Mouse (Mus musculus) spleen, postnatal 10 days (tissue): ENCODE measurements around the gene Med28.

Experiments
- DNase-seq, 2 experiments: peaks; one replicate each; pipeline ENCODE4 v3.0.0; 2021 to 2022; ENCODE audit warnings: low spot score in 2 of 2

The Med28 gene

GRCm38 (mm10) chr5:45512908-45513307 is 7.1 kb upstream of the Med28 start:
- DNase-seq: no peak

GRCm38 (mm10) chr5:45513511-45513910 is 6.5 kb upstream of the Med28 start:
- DNase-seq: no peak

- DNase-seq: no peak
These were observed 5.4 kb upstream of the Med28 start for GRCm38 (mm10) chr5:45514599-45514998.

DNA sequence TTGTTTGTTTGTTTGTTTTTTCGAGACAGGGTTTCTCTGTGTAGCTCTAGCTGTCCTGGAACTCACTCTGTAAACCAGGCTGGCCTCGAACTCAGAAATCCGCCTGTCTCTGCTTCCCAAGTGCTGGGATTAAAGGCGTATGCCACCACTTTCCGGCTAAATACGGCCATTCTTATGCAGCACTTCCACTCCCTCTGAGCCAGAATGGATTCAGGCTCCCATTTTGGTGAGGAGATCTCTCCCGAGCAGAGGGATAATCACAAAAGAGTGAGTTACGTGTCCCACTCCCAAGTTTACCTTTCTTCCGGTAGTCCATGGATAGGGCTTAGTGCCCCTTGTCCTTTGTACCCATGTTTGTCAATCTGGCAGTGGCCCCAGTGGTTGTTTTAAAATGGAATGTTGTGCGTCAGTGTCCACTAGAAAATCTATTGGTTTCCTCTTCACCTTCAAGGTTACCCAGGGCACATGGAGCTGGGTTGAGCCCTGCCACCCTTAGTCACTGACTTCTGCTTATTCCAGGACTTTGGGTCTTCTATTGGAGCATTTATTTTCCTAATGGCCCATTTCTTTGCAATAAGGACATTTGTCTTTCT is 4.8 kb upstream of the Med28 start:
- no peak for DNase-seq

- DNase-seq: no peak
These were observed 731 bp downstream of the Med28 start for GRCm38 (mm10) chr5:45520809-45521110.

- DNase-seq: no peak
These were observed 1.6 kb downstream of the Med28 start for GRCm38 (mm10) chr5:45521601-45522000.

- DNase-seq: no peak
These were observed 5.1 kb downstream of the Med28 start for GRCm38 (mm10) chr5:45525101-45525500.

DNA sequence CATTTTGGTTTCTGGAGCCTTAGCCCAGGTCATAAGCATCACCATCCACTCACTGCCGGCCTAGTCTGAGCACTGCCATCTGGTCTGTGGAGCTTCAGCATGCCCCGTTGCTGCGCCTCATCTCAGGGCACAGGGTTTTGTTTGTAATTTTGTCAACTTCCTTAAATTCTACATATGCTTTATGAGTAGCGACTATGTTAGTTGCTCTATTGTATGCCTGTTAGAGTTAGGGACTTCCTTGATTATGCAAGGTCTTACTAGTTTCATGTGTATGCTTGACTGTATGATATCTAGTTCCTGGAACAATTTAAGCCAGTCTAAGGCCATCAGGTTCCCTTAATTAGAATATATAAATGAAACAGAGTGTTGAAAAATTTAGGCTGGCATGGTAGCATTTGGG is 6.3 kb downstream of the Med28 start:
- no peak for DNase-seq

DNA sequence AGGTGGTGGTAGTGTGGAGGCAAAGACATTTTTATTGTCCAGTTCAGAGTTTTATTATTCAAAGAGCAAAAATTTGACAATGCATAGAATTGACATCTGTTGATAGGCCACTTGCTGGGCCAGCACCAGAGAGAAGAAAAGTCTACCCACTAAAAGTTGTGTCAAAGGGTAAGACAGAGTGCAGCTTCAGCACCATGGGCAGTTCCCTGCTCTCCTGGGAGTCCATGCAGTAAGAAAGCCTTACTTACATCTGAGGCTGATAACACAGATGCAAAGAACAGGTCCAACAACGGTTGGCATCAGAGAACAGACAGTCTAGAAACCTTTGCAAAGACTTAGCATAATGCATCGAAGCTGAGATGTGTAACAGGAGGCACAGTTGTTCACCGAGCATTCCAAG is 9.7 kb downstream of the Med28 start:
- peak in 1 of 2 experiments; percentile 37 for DNase-seq

DNA sequence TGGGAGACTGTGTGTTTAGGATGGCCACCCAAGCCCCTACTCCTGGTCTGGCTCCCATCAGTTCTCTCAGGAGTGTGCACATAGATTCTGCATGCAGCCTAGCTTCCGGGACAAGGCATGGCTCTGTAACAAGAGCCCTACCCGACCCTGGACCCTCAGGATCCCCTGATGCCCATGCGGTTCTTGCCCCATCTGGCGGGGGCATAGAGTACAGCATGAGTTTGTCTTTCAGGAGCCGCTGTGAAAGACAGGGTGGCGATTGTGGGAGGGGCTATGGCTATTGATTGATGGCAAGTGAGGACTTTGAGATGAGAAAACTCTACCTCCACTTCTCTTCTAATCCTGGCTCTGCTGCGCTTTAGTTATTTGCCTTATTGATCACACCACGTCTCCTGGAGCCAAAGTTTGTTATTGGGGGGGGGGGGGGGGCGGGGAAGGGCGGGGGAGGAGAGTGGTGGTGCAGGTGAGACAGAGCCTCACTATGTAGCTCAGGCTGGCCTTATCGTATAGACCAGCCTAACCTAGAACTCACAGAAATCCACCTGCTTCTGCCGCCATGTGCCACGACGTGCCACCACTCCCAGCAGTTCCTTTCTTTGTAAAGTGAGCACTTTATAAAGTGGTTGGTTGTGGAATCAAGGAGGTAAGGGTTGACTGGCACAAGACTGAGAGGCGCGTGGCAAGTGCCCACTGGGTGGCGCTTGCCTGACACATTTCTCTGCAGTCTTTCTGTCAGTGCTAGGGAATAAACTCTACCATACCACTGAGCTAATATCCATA is 14.5 kb downstream of the Med28 start:
- peak; percentile 24 to 74 for DNase-seq

DNA sequence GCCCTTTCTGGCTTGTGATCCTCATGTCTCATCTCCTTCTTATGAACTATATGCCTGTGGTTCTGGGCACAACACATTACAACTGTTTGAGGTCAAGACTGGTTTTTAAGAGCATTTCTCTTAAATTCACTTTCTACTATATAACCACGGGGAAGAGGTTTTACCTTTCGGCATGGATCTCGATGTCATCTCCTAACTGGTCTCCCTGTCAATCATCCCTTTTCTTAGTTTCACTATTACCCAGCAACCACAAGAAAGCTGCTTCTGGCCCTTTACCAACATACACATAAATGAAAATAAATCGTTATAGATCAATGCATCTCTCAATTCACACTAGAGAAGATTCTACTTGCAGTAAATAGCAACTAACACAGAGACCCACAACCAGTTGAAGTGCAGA is 15.1 kb downstream of the Med28 start:
- no peak for DNase-seq

- DNase-seq: no peak
These were observed 19.5 kb downstream of the Med28 start for GRCm38 (mm10) chr5:45539502-45539901.

- no peak for DNase-seq
These were observed 23.3 kb downstream of the Med28 start for GRCm38 (mm10) chr5:45543374-45543773.

DNA sequence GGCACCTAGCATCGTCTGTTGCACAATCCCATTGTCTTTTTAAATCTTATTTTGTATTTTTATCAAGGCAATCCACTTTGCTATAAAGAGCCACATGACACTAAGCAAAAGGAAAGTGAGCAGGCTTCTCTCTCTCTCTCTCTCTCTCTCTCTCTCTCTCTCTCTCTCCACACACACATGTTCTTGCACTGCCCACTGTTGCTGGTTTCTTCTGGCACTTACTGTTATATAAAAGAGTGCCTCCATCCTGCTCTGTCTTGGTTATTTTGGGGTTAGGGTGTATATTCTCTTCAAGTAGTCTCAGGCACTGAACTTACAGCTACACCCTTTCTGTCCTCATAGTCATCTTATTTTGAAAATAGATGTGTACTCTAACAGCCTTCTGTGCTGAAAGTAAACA is 29.6 kb downstream of the Med28 start:
- DNase-seq: no peak

DNA sequence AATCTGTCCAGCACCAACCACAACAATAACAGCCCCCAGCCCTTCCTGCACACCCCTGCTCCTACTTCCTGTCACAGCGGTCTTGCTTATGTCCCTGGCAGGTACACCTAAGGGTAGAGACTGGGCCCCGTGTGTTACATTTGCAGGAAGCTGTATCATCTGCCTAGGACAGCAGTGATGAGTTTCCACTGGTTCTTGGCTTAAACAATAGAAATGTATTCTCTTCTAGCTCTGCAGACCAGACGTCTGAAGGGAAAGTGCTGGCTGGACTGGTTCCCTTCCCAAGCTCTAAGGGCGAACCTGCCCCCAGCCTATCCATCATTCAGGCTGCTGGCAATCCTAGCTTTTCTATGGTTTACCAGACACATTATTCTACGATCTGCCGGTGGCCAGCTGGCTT is 44.0 kb downstream of the Med28 start:
- no peak for DNase-seq

DNA sequence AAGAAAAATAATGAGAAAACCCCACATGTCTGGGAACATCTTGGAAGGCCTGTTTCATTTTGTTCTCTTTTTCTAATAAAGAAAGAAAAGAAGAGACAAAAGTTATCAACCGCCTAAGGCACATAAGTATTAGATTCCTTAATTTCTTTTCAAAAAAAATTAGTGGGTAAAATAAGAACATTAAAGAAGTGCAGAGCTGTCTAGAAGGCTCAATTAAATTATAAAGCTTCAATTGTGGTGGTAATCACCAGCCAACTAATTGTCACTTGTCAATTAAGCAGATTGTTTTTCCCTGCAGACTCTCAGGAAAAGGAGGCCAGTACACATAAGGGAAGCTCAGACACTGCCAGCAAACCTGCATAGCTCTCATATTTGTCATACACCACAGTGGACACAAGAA is 45.8 kb downstream of the Med28 start:
- DNase-seq: no peak

DNA sequence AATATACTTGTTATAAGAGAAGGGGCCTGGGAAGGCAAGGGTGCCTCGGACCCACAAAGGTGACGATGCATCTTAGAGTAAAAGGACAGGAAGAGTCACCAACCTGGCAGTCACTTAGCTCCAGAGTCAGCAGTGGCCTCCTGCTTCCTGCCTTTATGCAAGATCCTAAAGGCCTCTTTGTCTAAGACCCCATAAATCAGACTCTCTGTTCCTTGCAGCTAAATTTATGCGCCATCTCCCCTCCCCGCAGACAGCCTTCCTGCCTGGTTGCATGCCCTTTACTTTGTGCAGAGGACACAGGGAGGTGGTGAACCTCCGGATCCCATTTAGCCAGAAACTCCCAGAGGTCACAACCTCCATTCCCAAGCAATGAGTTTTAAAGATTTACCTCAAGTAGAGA is 52.8 kb downstream of the Med28 start:
- DNase-seq: no peak

GRCm38 (mm10) chr5:45576716-45577115 is 56.7 kb downstream of the Med28 start:
- DNase-seq: no peak

DNA sequence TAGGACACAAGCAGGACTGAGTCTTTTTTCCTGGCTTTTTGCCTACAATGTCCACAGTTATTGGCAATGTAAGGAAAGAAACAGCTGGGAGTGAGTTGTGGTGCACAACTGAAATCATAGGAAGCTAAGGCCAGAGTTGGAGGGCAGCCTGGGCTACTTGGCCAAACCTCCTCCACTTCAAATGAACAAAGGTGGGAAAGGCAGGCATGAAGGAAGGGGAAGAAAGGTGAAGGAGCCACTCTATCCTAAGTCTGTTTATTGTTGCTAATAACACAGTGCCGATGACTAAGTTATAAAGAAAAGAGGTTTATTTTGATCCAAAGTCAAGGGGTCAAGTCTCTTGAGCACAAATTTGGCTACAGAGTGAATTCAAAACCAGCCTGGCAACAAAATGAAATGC is 57.3 kb downstream of the Med28 start:
- DNase-seq: no peak
